In the genomic region with DNA sequence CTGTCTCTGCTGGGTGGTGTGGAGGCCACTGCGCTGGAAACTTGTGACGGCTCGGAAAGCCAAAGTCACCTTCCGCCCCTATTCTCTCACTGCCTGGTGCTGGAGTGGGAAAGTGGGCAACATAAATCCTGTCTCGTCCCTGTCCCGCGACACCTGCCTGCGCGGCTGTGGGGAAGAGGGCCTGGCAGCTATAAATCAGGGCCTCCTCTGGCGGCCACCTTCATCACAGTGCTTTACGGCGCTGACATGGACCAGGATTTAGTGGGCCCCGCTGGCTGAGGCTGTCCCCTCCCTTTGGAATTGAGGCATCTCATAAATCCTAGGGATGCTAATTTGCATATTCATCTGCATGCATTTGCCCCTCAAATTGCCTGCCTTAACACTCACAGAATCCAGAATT, we compare ENCODE assay signal across 21 mouse cellular contexts.
A peak's percentile ranks its signal among the peaks of the same experiment; 100 is the strongest.
DNase-seq lines count a peak whose midpoint lies in the region; ATAC-seq lines count a peak whose summit lies in the region.
"Had no signal": no experiment of that assay in that cellular context is flagged by ENCODE, and none has a peak within 500 bp of the region (broad histone marks: within the 10 kb centered on the region; RNA-seq: fewer than 3 reads in every experiment).

No protein-coding gene starts in this region.

- peaks cover 6% of the 10 kb centered on the region; the same call in 1 of the 2 replicates for H3K4me1 ChIP-seq in neural tube, embryonic 11.5 days (ENCODE audit: control insufficient read depth, insufficient read depth, low read length)
- H3K4me1 ChIP-seq in neural tube, embryonic 14.5 days (ENCODE audit: control insufficient read depth, insufficient read depth, low read length), result peaks cover 11% of the 10 kb centered on the region; the same call in 1 of the 2 replicates
- H3K4me1 ChIP-seq: hindbrain, embryonic 15.5 days had no signal

- H3K9ac ChIP-seq in neural tube, embryonic 11.5 days (ENCODE audit: low read length), result no peak overlapping the region
- H3K9ac ChIP-seq in neural tube, embryonic 14.5 days (replicated peaks; ENCODE audit: low read depth, low read length), result no peak overlapping the region
- H3K9ac ChIP-seq: embryonic facial prominence, embryonic 15.5 days; heart, embryonic 12.5 days; hindbrain, embryonic 15.5 days had no signal

- no peaks in the 10 kb centered on the region for H3K36me3 ChIP-seq in neural tube, embryonic 11.5 days (ENCODE audit: control insufficient read depth, insufficient read depth, low read length)
- no peaks in the 10 kb centered on the region for H3K36me3 ChIP-seq in neural tube, embryonic 14.5 days (ENCODE audit: control insufficient read depth, insufficient read depth, low read length)
- H3K36me3 ChIP-seq: embryonic facial prominence, embryonic 15.5 days; forebrain, embryonic 10.5 days; heart, embryonic 12.5 days; hindbrain, embryonic 15.5 days had no signal

- H3K27ac ChIP-seq in neural tube, embryonic 11.5 days (ENCODE audit: low read depth, low read length), result no peak overlapping the region
- no peak overlapping the region for H3K27ac ChIP-seq in neural tube, embryonic 14.5 days (ENCODE audit: low read depth, low read length)
- H3K27ac ChIP-seq: embryonic facial prominence, embryonic 15.5 days; forebrain, embryonic 10.5 days; hindbrain, embryonic 15.5 days had no signal

- H3K4me2 ChIP-seq in neural tube, embryonic 11.5 days (ENCODE audit: low read depth), result no peak overlapping the region
- peak overlapping the region; percentile 8; the same call in 1 of the 2 replicates for H3K4me2 ChIP-seq in neural tube, embryonic 14.5 days (ENCODE audit: low read depth, low read length)
- H3K4me2 ChIP-seq: embryonic facial prominence, embryonic 15.5 days; heart, embryonic 12.5 days; hindbrain, embryonic 15.5 days had no signal

- peak; percentile 79 for DNase-seq in heart, adult 11 months
- DNase-seq in heart, postnatal 14 days, result no peak
- DNase-seq in neural tube, embryonic 11.5 days (ENCODE audit: low spot score), result peak; percentile 23
- DNase-seq in neural tube, embryonic 10.5 days (ENCODE audit: extremely low spot score, low spot score), result no peak
- no peak for DNase-seq in right cerebral cortex, postnatal 36 days (ENCODE audit: low spot score in 2 of 2)
- DNase-seq: adrenal gland, postnatal 14 days; cerebellum, adult 8-10 months; cerebellum, postnatal 14 days; embryo, embryonic 11 days; gastrocnemius, postnatal 10 days; heart, postnatal 36 days had no signal

- intact Hi-C loops in heart, postnatal 14 days (cut with DNase I), result no loop called here

- H3K27me3 ChIP-seq in neural tube, embryonic 11.5 days (ENCODE audit: control insufficient read depth, insufficient read depth, low read length), result no peaks in the 10 kb centered on the region
- H3K27me3 ChIP-seq in neural tube, embryonic 14.5 days (ENCODE audit: control insufficient read depth, insufficient read depth, low read length), result 0 out of 2 replicates have a peak, but pooled peaks cover 2% of the 10 kb centered on the region
- H3K27me3 ChIP-seq: embryonic facial prominence, embryonic 15.5 days; hindbrain, embryonic 15.5 days; Patski had no signal

- ATAC-seq in neural tube, embryonic 11.5 days (ENCODE audit: insufficient read depth, low FRiP score, low TSS enrichment), result peak; percentile 94
- ATAC-seq in neural tube, embryonic 14.5 days (ENCODE audit: low read depth), result peak; percentile 93
- no peak for ATAC-seq in cerebellum, adult (ENCODE audit: insufficient number of reproducible peaks, low FRiP score, low TSS enrichment)
- ATAC-seq: activated CD4-positive, CD25-positive, alpha-beta regulatory T cell, adult 4 months; forebrain, embryonic 14.5 days; Patski had no signal

- WGBS in neural tube, embryonic 11.5 days, result 24% methylated on average over 13 of the region's 13 CpGs
- WGBS in neural tube, embryonic 14.5 days, result 14% methylated on average over 13 of the region's 13 CpGs

- no peaks in the 10 kb centered on the region for H3K9me3 ChIP-seq in neural tube, embryonic 11.5 days (ENCODE audit: control insufficient read depth, low read length)
- H3K9me3 ChIP-seq in neural tube, embryonic 14.5 days (ENCODE audit: control insufficient read depth, low read length), result no peaks in the 10 kb centered on the region
- H3K9me3 ChIP-seq: embryonic facial prominence, embryonic 15.5 days; forebrain, embryonic 10.5 days; heart, embryonic 12.5 days; hindbrain, embryonic 15.5 days had no signal

- H3K4me3 ChIP-seq in neural tube, embryonic 11.5 days (ENCODE audit: low read depth, low read length), result no peak overlapping the region
- no peak overlapping the region for H3K4me3 ChIP-seq in neural tube, embryonic 14.5 days (ENCODE audit: low read depth, low read length)
- H3K4me3 ChIP-seq: embryonic facial prominence, embryonic 15.5 days; erythroblast, embryonic 14.5 days; forebrain, embryonic 10.5 days; heart, embryonic 12.5 days; hindbrain, embryonic 15.5 days had no signal

Comparison
In these comparisons a context has a peak if more than half of its experiments do, and no peak if none do; other contexts are left out.
1. DNase-seq: peak in heart, adult 11 months (single experiment) and neural tube, embryonic 11.5 days (single experiment); none in heart, postnatal 14 days (0 of 2), neural tube, embryonic 10.5 days (single experiment) and right cerebral cortex, postnatal 36 days (0 of 2).